Mouse (Mus musculus) heart, embryonic 14.5 days (tissue): ENCODE measurements around the gene Kars. TPM values are rescaled to one million over a fixed set of nuclear protein-coding genes. Genes with fewer than 3 reads are reported as not detected.

ENCODE experiments used
- ATAC-seq: fragments of 200-750 bp; cut with Nextera tagmentation; 2 replicates; pipeline ENCODE4 v1.8.0; 2017; ENCODE audit warnings: low read depth, moderate TSS enrichment; ENCODE audit not compliant: insufficient number of reproducible peaks, insufficient read depth, low FRiP score
- H3K27ac ChIP-seq, 2 experiments: fragments of 200-500 bp in 1 of 2; fragments of 300-500 bp in 1 of 2; sonication (generic) in 1 of 2; replicated peaks in 1 of 2; 2 replicates each; pipeline ENCODE4 v1.5.1; 2012 to 2014; ENCODE audit warnings: low read depth in 2 of 2, low read length in 2 of 2, control low read depth in 1 of 2, mild to moderate bottlenecking in 1 of 2, mixed read lengths in 1 of 2; ENCODE audit not compliant: control insufficient read depth in 1 of 2, insufficient read depth in 1 of 2
- H3K27me3 ChIP-seq: fragments of 300-500 bp; sonication (generic); 2 replicates; pipeline ENCODE4 v1.6.1; 2014; ENCODE audit warnings: mild to moderate bottlenecking, low read length, control low read depth; ENCODE audit not compliant: control insufficient read depth, insufficient read depth
- H3K36me3 ChIP-seq: fragments of 300-500 bp; sonication (generic); 2 replicates; pipeline ENCODE4 v1.6.1; 2014; ENCODE audit warnings: mild to moderate bottlenecking, control low read depth, low read length, mixed read lengths; ENCODE audit not compliant: control insufficient read depth, insufficient read depth
- H3K4me1 ChIP-seq, 2 experiments: fragments of 200-500 bp in 1 of 2; fragments of 300-500 bp in 1 of 2; sonication (generic) in 1 of 2; 2 replicates each; pipeline ENCODE4 v1.6.1; 2012 to 2014; ENCODE audit warnings: low read length in 2 of 2, control low read depth in 1 of 2, mixed read lengths in 1 of 2; ENCODE audit not compliant: control insufficient read depth in 2 of 2, insufficient read depth in 2 of 2
- H3K4me2 ChIP-seq: fragments of 300-500 bp; sonication (generic); 2 replicates; pipeline ENCODE4 v1.6.1; 2014; ENCODE audit warnings: mild to moderate bottlenecking, low read length
- H3K4me3 ChIP-seq, 2 experiments: fragments of 200-500 bp in 1 of 2; fragments of 300-500 bp in 1 of 2; sonication (generic) in 1 of 2; 2 replicates each; pipeline ENCODE4 v1.5.1; 2012 to 2014; ENCODE audit warnings: low read length in 2 of 2, mild to moderate bottlenecking in 2 of 2, control low read depth in 1 of 2, low read depth in 1 of 2, moderate library complexity in 1 of 2; ENCODE audit not compliant: control insufficient read depth in 1 of 2, insufficient read depth in 1 of 2
- H3K9ac ChIP-seq: fragments of 300-500 bp; sonication (generic); 2 replicates; pipeline ENCODE4 v1.6.1; 2014; ENCODE audit warnings: mild to moderate bottlenecking, low read length
- H3K9me3 ChIP-seq: fragments of 300-500 bp; sonication (generic); 2 replicates; pipeline ENCODE4 v1.6.1; 2016; ENCODE audit warnings: low read length, control low read depth; ENCODE audit not compliant: control insufficient read depth
- WGBS: fragments of 180-500 bp; shearing (Covaris S2); extraction: QIAGEN DNeasy Blood & Tissue Kit; methylation state at CpG from one replicate; pipeline ENCODE4 v1.1.7; 2014; 5-methylcytosine and 5-hydroxymethylcytosine counted together
- polyA plus RNA-seq: library from polyadenylated mRNA; unstranded; fragments of >200 nt; fragmentation: Nextera tagmentation; extraction: Ambion mirVana; gene quantifications from 2 replicates; pipeline ENCODE4 v1.2.1, GENCODE M21; 2014

Kars gene
- polyA plus RNA-seq, 1 experiment from 2014 or later = 142 TPM

DNA sequence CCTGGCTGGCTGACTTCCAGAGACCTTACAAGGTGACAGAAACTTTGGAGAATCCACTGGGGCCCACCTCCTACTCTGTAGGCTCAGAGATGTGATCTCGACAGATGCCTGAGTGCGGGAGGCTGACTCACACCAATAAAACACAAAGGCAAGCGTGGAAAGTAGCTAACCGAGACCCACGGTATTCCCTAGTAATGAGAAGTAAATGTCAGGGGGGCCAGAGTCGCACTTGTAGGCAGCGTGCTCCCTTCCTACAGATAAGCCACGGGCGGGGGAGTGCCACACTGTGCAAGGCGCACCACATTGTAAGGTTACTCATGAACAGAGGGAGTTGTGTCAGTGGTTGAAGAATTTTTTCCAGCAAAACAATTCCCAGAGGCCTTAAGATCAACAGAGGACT, 26.6 kb downstream of the Kars start:
- peaks cover 58% of the 10 kb centered on the region for H3K36me3 ChIP-seq
- no peak overlapping the region for H3K4me2 ChIP-seq
- H3K4me1 ChIP-seq = peaks cover 5 to 8% of the 10 kb centered on the region in 2 experiments; a peak in 3 of 4 replicates
- no peak overlapping the region; a peak in 1 of 4 replicates for H3K27ac ChIP-seq
- no peak for ATAC-seq
- no peak overlapping the region for H3K4me3 ChIP-seq
- H3K9ac ChIP-seq = no peak overlapping the region
- no peaks in the 10 kb centered on the region for H3K9me3 ChIP-seq
- 45% methylated on average over 10 of the region's 10 CpGs for WGBS
- H3K27me3 ChIP-seq = no peaks in the 10 kb centered on the region

DNA sequence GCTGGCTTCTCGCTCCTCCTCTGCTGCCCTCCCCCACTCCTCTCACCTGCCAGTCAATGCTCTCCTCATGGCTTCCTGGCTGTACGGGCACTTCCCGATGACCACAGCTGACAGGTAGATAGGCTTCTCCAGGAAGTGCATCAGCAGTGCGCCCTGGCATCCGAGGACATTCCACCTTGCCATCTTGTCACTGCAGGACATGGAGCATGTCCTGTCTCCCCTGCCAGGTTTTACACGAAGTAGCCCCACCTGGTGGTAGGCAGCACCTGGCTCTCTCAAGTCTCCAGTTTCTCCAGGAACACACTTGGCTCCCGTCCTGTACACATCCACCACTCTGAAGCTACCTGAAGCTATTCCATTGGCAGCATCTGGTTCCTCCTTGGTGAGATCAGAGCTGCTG, 29.0 kb downstream of the Kars start:
- H3K4me1 ChIP-seq = peaks cover 5 to 8% of the 10 kb centered on the region in 2 experiments; a peak in 3 of 4 replicates
- H3K27me3 ChIP-seq = no peaks in the 10 kb centered on the region
- 69% methylated on average over 7 of the region's 7 CpGs for WGBS
- no peak overlapping the region for H3K27ac ChIP-seq
- no peak overlapping the region for H3K9ac ChIP-seq
- no peak overlapping the region for H3K4me3 ChIP-seq
- H3K4me2 ChIP-seq = no peak overlapping the region
- peaks cover 48% of the 10 kb centered on the region for H3K36me3 ChIP-seq
- no peak for ATAC-seq
- H3K9me3 ChIP-seq = no peaks in the 10 kb centered on the region

DNA sequence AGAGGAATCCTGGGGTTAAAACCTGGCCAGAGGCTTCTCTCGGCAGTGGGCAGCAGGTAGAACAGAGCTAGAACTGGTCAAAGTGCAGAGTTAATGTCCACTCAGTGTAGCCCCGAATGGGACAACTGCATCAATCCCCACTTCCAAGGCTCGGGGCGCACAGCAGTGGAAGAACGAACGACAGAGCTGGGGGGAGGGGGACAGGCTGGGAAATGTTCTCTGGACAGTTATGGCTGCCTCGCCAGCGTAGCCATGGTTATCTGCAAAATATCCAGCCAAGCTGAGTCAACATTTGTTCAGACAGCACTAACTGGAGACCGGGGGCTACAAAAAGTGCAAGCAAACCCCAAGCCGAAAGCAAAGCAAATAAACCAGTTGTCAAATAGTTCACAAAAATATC, 33.0 kb downstream of the Kars start:
- no peak for ATAC-seq
- Histone ChIP-seq H3K9me3 (no peaks in the 10 kb centered on the region), H3K36me3 (peaks cover 44% of the 10 kb centered on the region), H3K9ac (no peak overlapping the region), H3K4me2 (no peak overlapping the region), H3K27me3 (no peaks in the 10 kb centered on the region), H3K4me1 (no peaks in the 10 kb centered on the region), H3K27ac (no peak overlapping the region), H3K4me3 (no peak overlapping the region)
- WGBS = 72% methylated on average over 10 of the region's 10 CpGs

DNA sequence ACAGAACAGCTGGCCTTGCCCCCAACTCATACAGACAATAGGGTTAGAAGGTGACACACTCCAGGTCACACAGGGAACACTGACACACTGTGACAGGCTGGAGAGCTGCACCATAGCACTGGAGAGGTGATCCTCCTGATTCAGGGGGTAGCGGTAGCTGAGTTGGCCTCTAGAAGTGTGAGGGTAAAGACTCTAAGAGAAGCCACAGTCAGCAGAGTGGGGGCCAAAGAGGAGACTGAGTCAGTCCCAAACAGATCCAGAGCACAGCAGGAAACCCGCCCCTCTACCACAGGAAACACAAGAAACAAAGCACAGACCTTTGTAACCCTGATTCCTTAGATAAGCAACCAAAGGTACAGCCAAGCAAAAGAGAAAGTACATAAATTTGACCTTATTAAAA, 34.8 kb downstream of the Kars start:
- Histone ChIP-seq H3K4me2 (no peak overlapping the region), H3K36me3 (peaks cover 47% of the 10 kb centered on the region), H3K27ac (no peak overlapping the region), H3K27me3 (no peaks in the 10 kb centered on the region), H3K4me1 (no peaks in the 10 kb centered on the region), H3K9ac (no peak overlapping the region), H3K4me3 (no peak overlapping the region), H3K9me3 (no peaks in the 10 kb centered on the region)
- WGBS = 68% methylated on average over 2 of the region's 2 CpGs
- no peak for ATAC-seq

DNA sequence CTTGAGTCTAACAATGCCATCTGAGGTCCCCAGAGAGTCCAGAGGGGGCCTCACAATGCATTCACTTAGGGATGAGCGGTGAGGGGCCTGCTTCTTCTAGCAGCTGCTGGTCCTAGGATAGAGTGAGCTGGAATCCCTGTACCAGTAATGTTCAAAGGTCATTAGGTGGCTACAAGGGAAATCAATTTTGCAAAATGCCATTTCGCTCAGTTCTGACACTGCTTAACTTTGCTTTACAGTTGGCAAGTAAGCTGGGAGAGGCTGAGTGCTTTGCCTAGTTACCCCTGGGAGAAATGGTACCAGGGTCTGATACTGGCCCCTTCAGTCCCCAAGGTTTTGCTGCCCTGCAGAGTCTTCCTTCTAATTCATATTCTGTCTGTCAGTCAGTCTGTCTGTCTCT, 35.4 kb downstream of the Kars start:
- Histone ChIP-seq H3K27ac (no peak overlapping the region), H3K36me3 (peaks cover 47% of the 10 kb centered on the region)
- 94% methylated on average over 2 of the region's 2 CpGs for WGBS

DNA sequence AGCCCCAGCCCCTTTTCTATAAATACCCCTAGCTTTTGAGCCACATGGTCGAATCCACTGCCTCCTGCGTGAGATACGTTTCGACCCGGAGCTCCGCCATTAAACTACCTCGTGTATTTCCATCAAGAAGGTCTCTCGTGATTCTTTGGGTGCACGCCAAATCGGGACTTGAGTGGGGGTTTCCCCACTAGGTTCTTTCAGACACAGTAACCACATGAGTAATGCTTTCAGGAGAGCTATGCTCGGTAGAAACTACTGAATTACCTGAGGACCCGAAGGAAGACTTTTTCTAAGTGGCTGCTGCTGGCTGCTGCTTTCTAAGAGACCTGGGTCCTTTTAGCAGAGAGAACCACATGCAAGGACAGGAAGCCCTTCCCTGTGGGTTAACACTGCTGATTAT, 37.0 kb downstream of the Kars start:
- 94% methylated on average over 12 of the region's 12 CpGs for WGBS
- Histone ChIP-seq H3K4me2 (no peak overlapping the region), H3K9me3 (no peaks in the 10 kb centered on the region), H3K36me3 (peaks cover 41% of the 10 kb centered on the region), H3K27me3 (no peaks in the 10 kb centered on the region), H3K4me3 (no peak overlapping the region), H3K27ac (no peak overlapping the region), H3K9ac (no peak overlapping the region), H3K4me1 (no peaks in the 10 kb centered on the region)
- no peak for ATAC-seq

More for the DNA sequence above, 35.4 kb downstream of the Kars start:
- Histone ChIP-seq H3K9ac (no peak overlapping the region), H3K4me1 (no peaks in the 10 kb centered on the region), H3K4me3 (no peak overlapping the region), H3K27me3 (no peaks in the 10 kb centered on the region), H3K4me2 (no peak overlapping the region), H3K9me3 (no peaks in the 10 kb centered on the region)
- no peak for ATAC-seq

DNA sequence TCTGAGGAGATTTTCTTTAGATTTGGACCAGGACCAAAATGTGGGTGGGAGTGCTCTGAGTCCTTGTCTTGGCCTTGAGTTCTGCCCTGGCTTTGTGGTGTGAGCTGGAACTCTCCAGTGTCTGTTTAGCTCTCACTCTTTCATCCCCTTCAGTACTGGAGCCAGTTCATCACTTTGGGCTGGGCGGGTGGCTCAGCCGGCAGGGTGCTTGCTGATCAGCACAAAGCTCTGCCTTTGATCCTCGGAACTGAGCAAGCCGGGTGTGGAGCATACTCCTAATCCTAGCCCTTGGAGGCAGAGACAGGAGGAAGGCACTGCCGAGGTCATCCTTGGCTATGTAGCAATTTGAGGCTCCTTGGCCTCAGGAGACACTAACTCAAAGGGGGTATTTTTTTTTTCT, 42.1 kb downstream of the Kars start:
- no peak overlapping the region for H3K9ac ChIP-seq
- WGBS = 55% methylated on average over 5 of the region's 5 CpGs
- no peak for ATAC-seq
- H3K27ac ChIP-seq = no peak overlapping the region
- H3K4me3 ChIP-seq = no peak overlapping the region
- no peaks in the 10 kb centered on the region for H3K27me3 ChIP-seq
- H3K4me1 ChIP-seq = no peaks in the 10 kb centered on the region
- H3K9me3 ChIP-seq = no peaks in the 10 kb centered on the region
- no peak overlapping the region for H3K4me2 ChIP-seq
- peaks cover 27% of the 10 kb centered on the region for H3K36me3 ChIP-seq

DNA sequence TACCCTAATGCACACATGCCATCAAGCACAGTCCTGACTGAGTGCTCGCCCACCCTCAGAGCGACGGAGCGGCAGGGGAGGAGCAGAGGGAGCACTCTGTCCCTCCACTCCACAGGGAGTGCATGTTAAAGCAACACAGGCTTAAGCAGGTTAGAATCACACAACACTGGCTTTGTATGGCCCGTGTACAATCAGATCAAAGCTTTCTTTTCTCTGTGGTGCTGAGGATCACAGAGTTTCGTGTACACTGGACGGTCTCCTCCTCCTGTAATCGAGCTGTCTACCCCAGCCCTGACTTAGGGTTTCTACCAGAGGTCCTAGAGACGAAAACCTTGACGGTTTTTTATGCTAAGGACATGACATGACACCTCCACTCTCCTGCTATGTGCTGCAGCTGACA, 42.6 kb downstream of the Kars start:
- H3K27ac ChIP-seq = no peak overlapping the region
- no peak overlapping the region for H3K4me2 ChIP-seq
- ATAC-seq = no peak
- H3K27me3 ChIP-seq = no peaks in the 10 kb centered on the region
- no peaks in the 10 kb centered on the region for H3K9me3 ChIP-seq
- H3K36me3 ChIP-seq = peaks cover 23% of the 10 kb centered on the region
- WGBS = 88% methylated on average over 10 of the region's 10 CpGs
- H3K4me1 ChIP-seq = peaks cover 0 to under 1% of the 10 kb centered on the region in 2 experiments; a peak in 1 of 4 replicates
- no peak overlapping the region for H3K9ac ChIP-seq
- no peak overlapping the region for H3K4me3 ChIP-seq
